Mouse (Mus musculus) liver, embryonic 13.5 days (tissue): ENCODE measurements around the gene A1cf. TPM values are rescaled to one million over a fixed set of nuclear protein-coding genes. Genes with fewer than 3 reads are reported as not detected.

Experiments used
- ATAC-seq: fragments of 200-750 bp; cut with Nextera tagmentation; 2 replicates; pipeline ENCODE4 v1.8.0; 2017; ENCODE audit warnings: low read depth, mild to moderate bottlenecking, moderate number of reproducible peaks, moderate library complexity
- DNase-seq: peaks from one replicate; pipeline ENCODE4 v3.0.0; 2022
- H3K27ac ChIP-seq: fragments of 300-500 bp; sonication (generic); 2 replicates; pipeline ENCODE4 v1.5.1; 2015; ENCODE audit warnings: moderate library complexity, mild to moderate bottlenecking, inconsistent platforms
- H3K27me3 ChIP-seq: fragments of 300-500 bp; sonication (generic); 2 replicates; pipeline ENCODE4 v1.6.1; 2015; ENCODE audit warnings: mild to moderate bottlenecking, inconsistent platforms
- H3K36me3 ChIP-seq: fragments of 300-500 bp; sonication (generic); 2 replicates; pipeline ENCODE4 v1.6.1; 2015; ENCODE audit warnings: mild to moderate bottlenecking, inconsistent platforms
- H3K4me1 ChIP-seq: fragments of 300-500 bp; sonication (generic); replicated peaks from 2 replicates; pipeline ENCODE4 v1.6.1; 2015; ENCODE audit warnings: inconsistent platforms
- H3K4me2 ChIP-seq: fragments of 300-500 bp; sonication (generic); 2 replicates; pipeline ENCODE4 v1.6.1; 2015; ENCODE audit warnings: inconsistent platforms, mild to moderate bottlenecking, moderate library complexity
- H3K4me3 ChIP-seq: fragments of 300-500 bp; sonication (generic); replicated peaks from 2 replicates; pipeline ENCODE4 v1.5.1; 2015; ENCODE audit warnings: mild to moderate bottlenecking, inconsistent platforms
- H3K9ac ChIP-seq: fragments of 300-500 bp; sonication (generic); 2 replicates; pipeline ENCODE4 v1.6.1; 2015; ENCODE audit warnings: mild to moderate bottlenecking, inconsistent platforms
- H3K9me3 ChIP-seq: fragments of 300-500 bp; sonication (generic); replicated peaks from 2 replicates; pipeline ENCODE4 v1.6.1; 2016; ENCODE audit warnings: inconsistent platforms
- WGBS: fragments of 180-500 bp; shearing (Covaris S2); methylation state at CpG from one replicate; pipeline ENCODE4 v1.1.7; 2015; ENCODE audit not compliant: insufficient replicate concordance; 5-methylcytosine and 5-hydroxymethylcytosine counted together
- polyA plus RNA-seq: library from polyadenylated mRNA; unstranded; fragments of >200 nt; fragmentation: Nextera tagmentation; extraction: Ambion mirVana; gene quantifications from 2 replicates; pipeline ENCODE4 v1.2.1, GENCODE M21; 2015

Gene A1cf
- polyA plus RNA-seq, 1 experiment from 2014 or later: 5.8 TPM

DNA sequence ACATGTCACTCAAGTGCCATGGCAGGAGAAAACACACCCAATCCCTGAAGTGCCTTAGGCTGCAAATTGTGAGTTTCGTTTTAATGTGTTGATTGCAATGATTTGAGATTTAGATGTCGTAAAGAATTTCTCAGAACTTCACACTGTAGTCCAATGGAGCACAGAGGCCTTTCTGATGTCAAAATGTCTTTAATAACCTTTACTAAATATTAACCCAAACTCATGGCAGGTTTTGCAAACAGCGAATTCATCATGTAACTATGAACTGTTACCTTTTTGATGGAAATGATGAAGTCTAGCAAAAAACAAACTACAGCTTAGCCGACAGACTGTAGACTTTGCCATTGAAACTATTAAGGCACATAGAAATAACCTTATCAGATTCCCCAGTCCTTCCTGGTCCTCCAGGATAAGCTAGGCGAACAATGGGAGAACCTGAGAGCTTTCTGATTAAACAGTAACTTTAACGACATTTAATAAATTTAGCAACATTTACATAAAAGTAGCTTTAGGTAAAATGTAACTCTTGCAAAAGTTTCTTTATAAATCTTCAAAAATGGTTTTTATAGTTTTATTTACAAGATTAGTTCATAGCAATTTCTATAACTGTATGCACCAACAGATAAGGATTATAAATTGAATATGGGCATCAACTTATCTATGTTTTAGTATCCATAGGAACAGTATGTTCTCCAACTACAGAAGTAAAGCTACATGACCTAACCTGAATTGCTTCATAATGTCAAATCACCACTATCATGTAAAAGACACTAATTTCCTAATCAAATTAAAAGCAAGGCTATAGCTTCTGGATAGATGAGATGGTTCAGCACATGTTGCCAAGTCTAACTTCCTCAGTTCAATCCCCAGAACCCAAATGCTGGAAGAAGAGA, 22.7 kb downstream of the A1cf start:
- ATAC-seq: no peak
- H3K4me2 ChIP-seq: no peak overlapping the region
- no peak overlapping the region for H3K9ac ChIP-seq
- no peaks in the 10 kb centered on the region for H3K9me3 ChIP-seq
- H3K27me3 ChIP-seq: no peaks in the 10 kb centered on the region
- no peaks in the 10 kb centered on the region for H3K36me3 ChIP-seq
- H3K4me1 ChIP-seq: 0 out of 2 replicates have a peak, but pooled peaks cover 4% of the 10 kb centered on the region
- no peak overlapping the region for H3K27ac ChIP-seq
- 47% methylated on average over 6 of the region's 6 CpGs for WGBS
- H3K4me3 ChIP-seq: no peak overlapping the region
- DNase-seq: no peak

- no peak overlapping the region for H3K4me3 ChIP-seq
- H3K9ac ChIP-seq: no peak overlapping the region
- no peak for ATAC-seq
- H3K27ac ChIP-seq: no peak overlapping the region
- H3K36me3 ChIP-seq: no peaks in the 10 kb centered on the region
- WGBS: 38% methylated on average over 1 of the region's 1 CpGs
- H3K9me3 ChIP-seq: no peaks in the 10 kb centered on the region
- no peaks in the 10 kb centered on the region for H3K27me3 ChIP-seq
- H3K4me2 ChIP-seq: no peak overlapping the region
- 0 out of 2 replicates have a peak, but pooled peaks cover 3% of the 10 kb centered on the region for H3K4me1 ChIP-seq
- DNase-seq: no peak
Measured at GRCm38 (mm10) chr19:31895971-31896370, 27.4 kb downstream of the A1cf start.

GRCm38 (mm10) chr19:31896711-31897110, 28.1 kb downstream of the A1cf start:
- H3K9me3 ChIP-seq: no peaks in the 10 kb centered on the region
- no peaks in the 10 kb centered on the region for H3K27me3 ChIP-seq
- DNase-seq (no peak), ATAC-seq (no peak)
- H3K4me2 ChIP-seq: no peak overlapping the region
- 48% methylated on average over 1 of the region's 1 CpGs for WGBS
- H3K27ac ChIP-seq: no peak overlapping the region
- H3K4me3 ChIP-seq: no peak overlapping the region
- H3K9ac ChIP-seq: no peak overlapping the region
- H3K36me3 ChIP-seq: no peaks in the 10 kb centered on the region
- 0 out of 2 replicates have a peak, but pooled peaks cover 3% of the 10 kb centered on the region for H3K4me1 ChIP-seq

DNA sequence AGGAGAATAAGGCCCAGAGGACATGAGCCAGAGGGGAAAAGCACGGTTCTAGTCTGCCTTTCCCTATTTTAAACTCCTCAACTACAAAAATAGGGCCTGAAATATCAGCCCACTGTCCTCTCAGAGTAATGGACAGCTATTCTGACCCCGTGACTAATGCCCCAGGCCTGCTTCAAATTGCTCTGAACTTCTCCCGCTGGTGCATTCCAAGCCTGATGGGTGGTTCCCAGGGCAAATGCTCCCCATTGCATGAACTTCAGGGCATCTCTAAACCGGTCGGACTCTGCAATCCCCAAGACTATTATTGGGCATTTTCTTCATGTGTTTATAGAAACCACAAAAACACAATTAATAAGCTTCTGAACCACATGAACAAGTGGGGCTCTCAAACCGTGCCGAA, 37.1 kb downstream of the A1cf start:
- H3K4me1 ChIP-seq: no peaks in the 10 kb centered on the region
- no peak overlapping the region for H3K27ac ChIP-seq
- ATAC-seq (no peak), DNase-seq (no peak)
- H3K36me3 ChIP-seq: no peaks in the 10 kb centered on the region
- no peaks in the 10 kb centered on the region for H3K27me3 ChIP-seq
- WGBS: 60% methylated on average over 7 of the region's 7 CpGs
- H3K9me3 ChIP-seq: no peaks in the 10 kb centered on the region
- no peak overlapping the region for H3K9ac ChIP-seq
- H3K4me3 ChIP-seq: no peak overlapping the region
- no peak overlapping the region for H3K4me2 ChIP-seq

GRCm38 (mm10) chr19:31910423-31910822, 41.9 kb downstream of the A1cf start:
- H3K4me3 ChIP-seq: no peak overlapping the region
- no peak overlapping the region for H3K9ac ChIP-seq
- H3K4me1 ChIP-seq: no peaks in the 10 kb centered on the region
- DNase-seq (no peak), ATAC-seq (no peak)
- no peaks in the 10 kb centered on the region for H3K9me3 ChIP-seq
- H3K27me3 ChIP-seq: no peaks in the 10 kb centered on the region
- H3K4me2 ChIP-seq: no peak overlapping the region
- H3K27ac ChIP-seq: no peak overlapping the region
- WGBS: 22% methylated on average over 6 of the region's 6 CpGs
- no peaks in the 10 kb centered on the region for H3K36me3 ChIP-seq

GRCm38 (mm10) chr19:31913946-31914345, 45.4 kb downstream of the A1cf start:
- Histone ChIP-seq H3K27me3 (no peaks in the 10 kb centered on the region), H3K9me3 (no peaks in the 10 kb centered on the region), H3K4me2 (no peak overlapping the region), H3K27ac (no peak overlapping the region), H3K4me1 (no peaks in the 10 kb centered on the region), H3K9ac (no peak overlapping the region), H3K4me3 (no peak overlapping the region), H3K36me3 (no peaks in the 10 kb centered on the region)
- DNase-seq (no peak), ATAC-seq (no peak)
- 56% methylated on average over 4 of the region's 4 CpGs for WGBS

DNA sequence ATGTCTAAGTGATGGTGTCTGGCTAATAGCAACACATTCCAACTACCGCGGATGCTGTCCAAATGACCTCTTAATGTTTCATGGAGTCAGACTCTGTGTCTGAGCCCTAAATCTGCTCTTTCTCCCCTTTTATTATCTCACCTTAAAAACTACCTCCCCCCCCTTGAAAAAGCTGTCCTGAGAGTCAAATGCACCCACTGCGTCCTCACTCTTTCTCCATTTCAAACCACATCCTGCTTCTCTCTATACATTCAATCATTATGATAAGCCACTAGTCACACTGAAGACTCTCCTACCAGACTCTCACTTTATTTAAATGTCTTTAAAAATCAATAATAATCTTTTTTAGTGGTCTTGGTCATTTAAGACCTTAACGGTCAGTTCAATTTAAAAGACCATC, 51.8 kb downstream of the A1cf start:
- H3K27ac ChIP-seq: no peak overlapping the region
- H3K27me3 ChIP-seq: no peaks in the 10 kb centered on the region
- no peak overlapping the region for H3K9ac ChIP-seq
- H3K4me3 ChIP-seq: no peak overlapping the region
- 79% methylated on average over 4 of the region's 4 CpGs for WGBS
- no peaks in the 10 kb centered on the region for H3K9me3 ChIP-seq
- no peak overlapping the region for H3K4me2 ChIP-seq
- ATAC-seq (no peak), DNase-seq (no peak)
- no peaks in the 10 kb centered on the region for H3K36me3 ChIP-seq
- H3K4me1 ChIP-seq: no peaks in the 10 kb centered on the region

DNA sequence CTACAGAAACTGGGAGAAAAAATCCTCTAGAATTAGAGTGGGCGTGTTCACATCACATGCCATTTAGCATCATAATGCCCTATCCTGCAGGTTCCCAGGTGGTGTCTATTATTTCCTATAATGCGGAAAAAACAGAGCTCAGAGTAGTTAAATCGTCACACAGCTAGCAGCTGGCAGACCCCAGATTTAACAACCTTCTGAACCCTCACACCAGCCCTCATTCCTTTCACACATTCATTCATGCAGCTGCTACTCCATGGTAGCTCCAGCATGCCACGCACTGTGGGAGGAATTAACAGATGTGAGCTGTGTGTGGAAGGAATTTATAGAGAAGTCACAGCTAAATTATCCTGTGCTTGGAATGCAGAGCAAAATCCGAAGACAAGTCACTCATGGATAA, 53.3 kb downstream of the A1cf start:
- Histone ChIP-seq H3K27ac (no peak overlapping the region), H3K9me3 (no peaks in the 10 kb centered on the region), H3K9ac (no peak overlapping the region), H3K36me3 (no peaks in the 10 kb centered on the region), H3K4me2 (no peak overlapping the region), H3K4me1 (no peaks in the 10 kb centered on the region), H3K27me3 (no peaks in the 10 kb centered on the region), H3K4me3 (no peak overlapping the region)
- ATAC-seq (no peak), DNase-seq (no peak)
- WGBS: 56% methylated on average over 5 of the region's 5 CpGs

- H3K4me2 ChIP-seq: no peak overlapping the region
- H3K4me1 ChIP-seq: no peaks in the 10 kb centered on the region
- no peak overlapping the region for H3K27ac ChIP-seq
- no peaks in the 10 kb centered on the region for H3K36me3 ChIP-seq
- H3K9ac ChIP-seq: no peak overlapping the region
- no peak overlapping the region for H3K4me3 ChIP-seq
- WGBS: 55% methylated on average over 6 of the region's 6 CpGs
- ATAC-seq (no peak), DNase-seq (no peak)
- no peaks in the 10 kb centered on the region for H3K27me3 ChIP-seq
- H3K9me3 ChIP-seq: no peaks in the 10 kb centered on the region
Measured at GRCm38 (mm10) chr19:31923615-31924352, 55.2 kb downstream of the A1cf start.

DNA sequence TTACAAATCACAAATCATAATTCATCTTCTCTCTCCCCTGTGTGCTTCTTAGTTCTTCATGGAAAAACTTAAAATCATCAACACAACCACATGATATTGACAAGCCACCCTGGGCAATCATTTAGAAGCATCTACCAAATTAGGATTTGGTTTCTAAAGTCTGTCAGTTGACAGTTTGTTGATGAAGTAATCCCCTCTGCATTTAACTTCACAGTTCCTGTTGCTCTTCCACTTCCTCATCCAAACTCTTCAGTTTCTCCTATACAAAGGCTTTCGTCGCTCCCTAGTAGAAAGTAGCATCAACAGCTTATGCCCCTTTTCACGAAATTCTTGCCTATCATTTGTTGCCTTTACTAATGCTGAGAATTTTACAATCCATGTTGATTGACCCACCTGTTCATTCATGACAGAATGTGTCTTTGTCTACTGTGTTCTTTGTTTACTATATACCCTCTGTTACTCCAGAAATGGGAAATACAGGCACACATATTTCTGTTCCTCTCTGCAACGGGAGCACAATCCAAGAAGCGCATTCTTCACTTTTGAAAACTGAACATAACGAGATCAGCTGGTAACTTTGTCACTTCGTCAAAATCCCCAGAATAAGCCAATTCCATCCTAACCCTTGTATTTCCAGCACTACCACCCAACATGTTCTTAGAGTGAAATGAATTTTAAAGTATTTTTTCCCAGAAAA, 82.4 kb downstream of the A1cf start:
- H3K36me3 ChIP-seq: no peaks in the 10 kb centered on the region
- no peak overlapping the region for H3K27ac ChIP-seq
- H3K27me3 ChIP-seq: no peaks in the 10 kb centered on the region
- no peak overlapping the region for H3K4me3 ChIP-seq
- no peak overlapping the region for H3K4me2 ChIP-seq
- no peak for ATAC-seq
- 42% methylated on average over 7 of the region's 7 CpGs for WGBS
- no peak for DNase-seq
- H3K9me3 ChIP-seq: no peaks in the 10 kb centered on the region
- no peaks in the 10 kb centered on the region for H3K4me1 ChIP-seq
- no peak overlapping the region for H3K9ac ChIP-seq

GRCm38 (mm10) chr19:31953799-31954198, 85.2 kb downstream of the A1cf start:
- 52% methylated on average over 2 of the region's 2 CpGs for WGBS
- Histone ChIP-seq H3K4me2 (no peak overlapping the region), H3K27ac (no peak overlapping the region), H3K4me1 (no peaks in the 10 kb centered on the region), H3K4me3 (no peak overlapping the region), H3K9ac (no peak overlapping the region), H3K27me3 (no peaks in the 10 kb centered on the region), H3K36me3 (no peaks in the 10 kb centered on the region), H3K9me3 (no peaks in the 10 kb centered on the region)
- ATAC-seq: no peak
- DNase-seq: no peak
